Mouse (Mus musculus) embryonic facial prominence, embryonic 14.5 days (tissue): ENCODE data around the gene Ttyh3. TPM values are rescaled to one million over a fixed set of nuclear protein-coding genes. Genes with fewer than 3 reads are reported as not detected.

Experiments
- ATAC-seq: fragments of 200-750 bp; cut with Nextera tagmentation; 2 replicates; pipeline ENCODE4 v1.8.0; 2017; ENCODE audit warnings: low read depth, moderate number of reproducible peaks, moderate TSS enrichment
- DNase-seq: peaks from one replicate; pipeline ENCODE4 v3.0.0-alpha.2; 2015; ENCODE audit warnings: low spot score
- H3K27ac ChIP-seq: fragments of 300-500 bp; sonication (generic); replicated peaks from 2 replicates; pipeline ENCODE4 v1.5.1; 2014; ENCODE audit warnings: low read depth, mild to moderate bottlenecking, low read length, moderate library complexity
- H3K27me3 ChIP-seq: fragments of 300-500 bp; sonication (generic); replicated peaks from 2 replicates; pipeline ENCODE4 v1.6.1; 2014; ENCODE audit warnings: low read length; ENCODE audit not compliant: control insufficient read depth, insufficient read depth
- H3K36me3 ChIP-seq: fragments of 300-500 bp; sonication (generic); 2 replicates; pipeline ENCODE4 v1.6.1; 2014; ENCODE audit warnings: low read length, mixed read lengths; ENCODE audit not compliant: control insufficient read depth, insufficient read depth
- H3K4me1 ChIP-seq: fragments of 300-500 bp; sonication (generic); 2 replicates; pipeline ENCODE4 v1.6.1; 2014; ENCODE audit warnings: antibody characterized with exemption, low read length; ENCODE audit not compliant: control insufficient read depth, insufficient read depth
- H3K4me2 ChIP-seq: fragments of 300-500 bp; sonication (generic); 2 replicates; pipeline ENCODE4 v1.6.1; 2014; ENCODE audit warnings: low read depth, mild to moderate bottlenecking, low read length, moderate library complexity, mixed read lengths
- H3K4me3 ChIP-seq: fragments of 300-500 bp; sonication (generic); 2 replicates; pipeline ENCODE4 v1.5.1; 2014; ENCODE audit warnings: low read depth, mild to moderate bottlenecking, low read length
- H3K9ac ChIP-seq: fragments of 300-500 bp; sonication (generic); 2 replicates; pipeline ENCODE4 v1.6.1; 2014; ENCODE audit warnings: low read depth, mild to moderate bottlenecking, low read length, moderate library complexity, mixed read lengths
- H3K9me3 ChIP-seq: fragments of 300-500 bp; sonication (generic); 2 replicates; pipeline ENCODE4 v1.6.1; 2016; ENCODE audit warnings: low read length; ENCODE audit not compliant: control insufficient read depth
- WGBS: fragments of 180-500 bp; shearing (Covaris S2); extraction: QIAGEN DNeasy Blood & Tissue Kit; methylation state at CpG from one replicate; pipeline ENCODE4 v1.1.7; 2014; 5-methylcytosine and 5-hydroxymethylcytosine counted together
- polyA plus RNA-seq: library from polyadenylated mRNA; unstranded; fragments of >200 nt; fragmentation: Nextera tagmentation; extraction: Ambion mirVana; gene quantifications from 2 replicates; pipeline ENCODE4 v1.2.1, GENCODE M21; 2014

Ttyh3 gene
- polyA plus RNA-seq, 1 experiment from 2014 or later, result 47.5 TPM

DNA sequence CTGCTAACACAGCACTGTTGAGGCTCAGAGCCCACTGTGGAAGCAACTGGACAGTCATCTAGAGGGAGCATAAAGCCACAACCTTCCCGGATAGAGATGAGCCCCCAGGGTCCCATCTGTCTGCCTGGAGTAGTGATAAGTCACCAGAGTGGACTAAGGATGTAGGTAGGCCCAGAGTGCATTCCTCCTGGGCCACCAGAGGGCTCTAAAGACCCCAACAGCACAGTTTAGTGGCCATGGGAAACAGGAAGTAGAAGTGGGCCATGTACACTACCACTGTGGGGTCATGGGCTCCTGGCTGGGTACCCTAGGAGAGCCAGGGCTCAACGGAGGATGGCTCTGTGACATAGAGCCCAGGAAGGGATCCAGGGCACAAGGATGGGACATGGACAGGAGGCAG is 8.0 kb downstream of the Ttyh3 start:
- DNase-seq (no peak), ATAC-seq (peak; percentile 4; the same call in 1 of the 2 replicates)
- H3K27me3 ChIP-seq, result no peaks in the 10 kb centered on the region
- 71% methylated on average over 2 of the region's 2 CpGs for WGBS
- H3K4me1 ChIP-seq, result peaks cover 24% of the 10 kb centered on the region
- H3K4me3 ChIP-seq, result no peak overlapping the region
- 0 out of 2 replicates have a peak overlapping the region, but pooled peaks have one; percentile 31 for H3K9ac ChIP-seq
- no peaks in the 10 kb centered on the region for H3K9me3 ChIP-seq
- H3K36me3 ChIP-seq, result peaks cover 64% of the 10 kb centered on the region
- H3K4me2 ChIP-seq, result peak overlapping the region; percentile 46
- peak overlapping the region; percentile 87 for H3K27ac ChIP-seq

DNA sequence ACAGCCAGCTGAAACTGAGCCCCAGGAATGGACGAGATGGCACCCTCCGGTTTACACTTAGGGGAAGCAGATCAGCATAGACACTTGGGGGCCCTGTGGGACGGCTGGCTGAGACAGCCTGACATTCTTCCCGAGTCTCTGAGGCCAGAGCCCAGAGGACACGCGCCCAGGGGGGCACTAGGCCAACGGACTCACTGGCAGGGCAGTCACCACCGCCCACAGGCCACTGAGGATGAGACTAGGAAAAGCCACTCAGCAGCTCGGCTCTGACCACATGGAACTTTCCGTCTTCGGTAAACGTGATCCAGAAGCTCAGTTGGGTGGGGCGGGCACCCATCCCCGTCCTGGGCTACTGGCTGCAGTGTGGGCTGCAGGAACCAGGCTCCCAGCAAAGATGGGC is 9.0 kb downstream of the Ttyh3 start:
- H3K27ac ChIP-seq, result no peak overlapping the region
- peak overlapping the region; percentile 10; the same call in 1 of the 2 replicates for H3K9ac ChIP-seq
- DNase-seq (no peak), ATAC-seq (no peak)
- WGBS, result 81% methylated on average over 13 of the region's 14 CpGs
- H3K9me3 ChIP-seq, result no peaks in the 10 kb centered on the region
- peaks cover 21% of the 10 kb centered on the region for H3K4me1 ChIP-seq
- H3K36me3 ChIP-seq, result peaks cover 68% of the 10 kb centered on the region
- H3K4me2 ChIP-seq, result no peak overlapping the region
- no peaks in the 10 kb centered on the region for H3K27me3 ChIP-seq
- no peak overlapping the region for H3K4me3 ChIP-seq

DNA sequence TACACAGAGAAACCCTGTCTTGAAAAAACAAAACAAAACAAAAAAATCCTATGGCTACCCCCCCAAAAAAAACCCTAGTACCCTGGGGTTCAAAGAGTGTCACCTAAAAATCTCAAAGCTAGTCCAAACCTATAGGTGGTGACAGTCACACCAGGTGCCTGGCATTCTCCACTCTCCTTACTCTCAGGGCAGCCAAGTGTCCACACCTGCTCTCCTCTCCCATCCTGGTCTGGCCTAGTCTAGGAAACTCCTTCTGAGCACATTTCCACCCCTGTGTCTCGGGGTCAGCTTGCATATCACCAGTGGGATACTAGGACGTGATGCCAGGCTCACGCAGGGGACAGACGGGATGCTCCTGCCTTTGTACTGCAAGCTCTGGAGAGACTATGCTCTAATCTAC is 9.5 kb downstream of the Ttyh3 start:
- DNase-seq (no peak), ATAC-seq (no peak)
- Histone ChIP-seq H3K4me3 (no peak overlapping the region), H3K9ac (no peak overlapping the region), H3K36me3 (peaks cover 71% of the 10 kb centered on the region), H3K27ac (no peak overlapping the region), H3K9me3 (no peaks in the 10 kb centered on the region), H3K4me1 (peaks cover 21% of the 10 kb centered on the region), H3K27me3 (no peaks in the 10 kb centered on the region), H3K4me2 (no peak overlapping the region)
- 90% methylated on average over 4 of the region's 4 CpGs for WGBS

DNA sequence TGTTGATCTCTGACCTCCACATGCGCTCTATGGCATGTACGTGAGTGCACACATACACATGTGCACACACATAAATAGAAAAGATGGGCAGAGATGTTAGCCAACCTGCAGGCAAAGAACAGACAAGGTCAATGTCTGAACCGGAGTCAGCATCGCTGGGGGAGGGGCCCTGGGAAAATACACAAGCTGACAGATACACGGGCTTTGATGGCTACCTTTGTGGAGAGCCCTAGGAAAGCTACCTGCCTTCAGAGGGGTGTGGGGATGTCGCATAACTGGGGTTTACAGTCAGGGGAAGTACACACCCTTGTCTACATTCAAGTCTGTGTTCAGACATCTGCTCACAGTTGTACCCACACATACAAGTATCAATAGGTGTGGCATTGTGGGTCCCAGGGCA is 10.3 kb downstream of the Ttyh3 start:
- Histone ChIP-seq H3K9ac (no peak overlapping the region), H3K27ac (no peak overlapping the region), H3K4me2 (no peak overlapping the region), H3K9me3 (no peaks in the 10 kb centered on the region), H3K4me3 (no peak overlapping the region), H3K4me1 (peaks cover 21% of the 10 kb centered on the region), H3K36me3 (peaks cover 72% of the 10 kb centered on the region), H3K27me3 (no peaks in the 10 kb centered on the region)
- WGBS, result 95% methylated on average over 6 of the region's 6 CpGs
- ATAC-seq (no peak), DNase-seq (no peak)

- Histone ChIP-seq H3K9me3 (no peaks in the 10 kb centered on the region), H3K4me3 (no peak overlapping the region), H3K36me3 (peaks cover 75% of the 10 kb centered on the region), H3K9ac (no peak overlapping the region), H3K27me3 (no peaks in the 10 kb centered on the region), H3K4me1 (peaks cover 21% of the 10 kb centered on the region), H3K27ac (no peak overlapping the region), H3K4me2 (no peak overlapping the region)
- WGBS, result 90% methylated on average over 3 of the region's 3 CpGs
- DNase-seq (no peak), ATAC-seq (no peak)
These were observed 10.8 kb downstream of the Ttyh3 start for GRCm38 (mm10) chr5:140637989-140638388.

DNA sequence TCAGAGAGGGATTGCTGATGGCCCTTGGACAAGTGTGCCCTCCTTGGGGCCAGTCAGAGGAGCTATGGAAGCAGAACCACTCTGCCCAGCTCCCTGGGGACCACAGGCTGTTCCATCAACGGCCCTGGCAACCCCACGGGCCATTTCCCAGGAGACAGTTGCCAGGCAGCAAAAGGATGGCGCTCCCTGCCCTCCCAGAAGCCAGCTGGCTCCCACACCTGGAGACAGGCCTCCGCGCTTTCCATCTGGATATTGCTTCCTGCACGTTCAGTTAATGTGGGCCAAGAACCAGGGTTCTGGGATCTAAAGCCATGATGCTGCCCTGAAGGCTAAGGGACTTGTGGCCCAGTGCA is 11.8 kb downstream of the Ttyh3 start:
- H3K4me1 ChIP-seq, result peaks cover 13% of the 10 kb centered on the region
- peaks cover 85% of the 10 kb centered on the region for H3K36me3 ChIP-seq
- no peak overlapping the region for H3K27ac ChIP-seq
- 85% methylated on average over 4 of the region's 6 CpGs for WGBS
- no peaks in the 10 kb centered on the region for H3K9me3 ChIP-seq
- H3K4me3 ChIP-seq, result no peak overlapping the region
- no peaks in the 10 kb centered on the region for H3K27me3 ChIP-seq
- no peak overlapping the region for H3K9ac ChIP-seq
- DNase-seq, result peak; percentile 43
- no peak for ATAC-seq
- no peak overlapping the region; the same call in 1 of the 2 replicates for H3K4me2 ChIP-seq

- no peak overlapping the region for H3K27ac ChIP-seq
- H3K27me3 ChIP-seq, result no peaks in the 10 kb centered on the region
- H3K36me3 ChIP-seq, result peaks cover 90% of the 10 kb centered on the region
- H3K9ac ChIP-seq, result no peak overlapping the region
- 83% methylated on average over 7 of the region's 7 CpGs for WGBS
- H3K9me3 ChIP-seq, result no peaks in the 10 kb centered on the region
- DNase-seq (no peak), ATAC-seq (no peak)
- peaks cover 10% of the 10 kb centered on the region for H3K4me1 ChIP-seq
- H3K4me2 ChIP-seq, result no peak overlapping the region; the same call in 1 of the 2 replicates
- H3K4me3 ChIP-seq, result no peak overlapping the region
These were observed 12.3 kb downstream of the Ttyh3 start for GRCm38 (mm10) chr5:140636316-140637057.

DNA sequence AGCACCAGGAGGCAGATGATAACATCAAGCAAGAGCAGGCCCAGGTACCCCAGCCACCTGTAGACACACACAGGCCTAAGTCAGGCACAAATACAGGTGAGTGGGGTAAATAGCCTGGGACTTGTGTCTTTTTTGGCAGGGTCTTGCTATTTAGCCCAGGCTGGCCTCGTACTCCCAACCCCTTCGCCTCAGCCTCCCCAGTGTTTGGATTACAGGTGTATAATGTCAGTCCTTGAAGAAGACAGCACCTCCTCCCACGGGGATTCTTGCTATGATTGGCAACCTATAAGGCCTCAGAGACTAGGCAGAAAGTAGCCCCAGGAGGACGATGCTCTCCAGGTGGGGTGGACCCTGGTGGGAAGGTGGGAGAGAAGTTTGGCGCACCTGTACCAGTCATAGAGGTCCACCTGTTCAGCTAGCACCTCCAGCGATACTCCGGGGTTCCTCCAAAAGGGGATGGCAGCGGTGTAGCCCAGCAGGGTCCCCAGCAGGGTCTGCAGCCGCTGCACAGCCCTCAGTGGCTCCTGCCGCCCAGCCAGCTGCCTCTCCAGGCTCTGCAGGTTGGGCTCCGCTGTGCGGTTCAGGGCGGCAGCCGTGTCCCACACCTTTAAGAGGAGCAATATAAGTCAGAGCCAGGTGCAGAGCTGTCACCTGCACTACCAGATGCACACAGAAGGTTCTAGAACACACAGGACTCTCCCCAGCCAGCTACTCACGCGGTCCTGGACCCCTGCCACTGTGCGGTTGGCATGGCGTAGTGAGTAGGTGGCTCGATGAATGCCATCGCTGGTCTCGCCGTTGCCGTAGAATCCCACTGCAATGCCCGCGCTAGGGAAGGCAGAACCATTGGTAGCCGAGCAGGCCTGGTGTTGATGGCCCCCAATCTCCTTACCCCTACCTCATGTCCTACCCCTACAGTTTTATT is 13.8 kb downstream of the Ttyh3 start:
- Histone ChIP-seq H3K4me1 (no peaks in the 10 kb centered on the region), H3K4me3 (no peak overlapping the region), H3K9ac (no peak overlapping the region), H3K27ac (no peak overlapping the region), H3K4me2 (no peak overlapping the region), H3K27me3 (no peaks in the 10 kb centered on the region), H3K36me3 (peaks cover 94% of the 10 kb centered on the region), H3K9me3 (no peaks in the 10 kb centered on the region)
- ATAC-seq (no peak), DNase-seq (no peak)
- 93% methylated on average over 23 of the region's 26 CpGs for WGBS
